In genomic region chr16:10465011-10465681, GRCm38 (mm10) we compare ENCODE assay signal across 15 mouse cellular contexts. TPM values are rescaled to one million over a fixed set of nuclear protein-coding genes. Genes with fewer than 3 reads are reported as not detected.
A peak's percentile ranks its signal among the peaks of the same experiment; 100 is the strongest.
DNase-seq lines count a peak whose midpoint lies in the region; ATAC-seq and TF ChIP-seq lines count a peak whose summit lies in the region.
"Had no signal": no experiment of that assay in that cellular context is flagged by ENCODE, and none has a peak within 500 bp of the region (broad histone marks: within the 10 kb centered on the region; RNA-seq: fewer than 3 reads in every experiment).

No protein-coding gene starts in this region.

- TF ChIP-seq EP300 in lung, postnatal 0 days (IDR thresholded peaks at IDR 0.05): peak; percentile 68

- TF ChIP-seq POLR2A in kidney, adult 2 months (IDR thresholded peaks at IDR 0.05; ENCODE audit: low read depth, low read length): no peak

- H3K36me3 ChIP-seq in embryonic facial prominence, embryonic 12.5 days: no peaks in the 10 kb centered on the region
- H3K36me3 ChIP-seq in embryonic facial prominence, embryonic 10.5 days (replicated peaks): no peaks in the 10 kb centered on the region
- no peaks in the 10 kb centered on the region for H3K36me3 ChIP-seq in kidney, adult 2 months (ENCODE audit: control insufficient read depth, insufficient read depth, low read length)
- no peaks in the 10 kb centered on the region for H3K36me3 ChIP-seq in lung, postnatal 0 days (ENCODE audit: insufficient read depth, low read length)
- H3K36me3 ChIP-seq: heart, embryonic 15.5 days; liver, embryonic 13.5 days had no signal

- ATAC-seq in embryonic facial prominence, embryonic 12.5 days (ENCODE audit: insufficient number of reproducible peaks, insufficient read depth, low FRiP score, low TSS enrichment): 0 out of 2 replicates have a peak, but pooled peaks have one; percentile 35
- ATAC-seq in lung, postnatal 0 days: peak; percentile 96
- ATAC-seq: hindbrain, embryonic 16.5 days had no signal

- no peak overlapping the region for H3K4me2 ChIP-seq in embryonic facial prominence, embryonic 12.5 days (replicated peaks)
- H3K4me2 ChIP-seq in lung, postnatal 0 days (replicated peaks; ENCODE audit: low read depth, low read length): no peak overlapping the region
- H3K4me2 ChIP-seq: heart, embryonic 15.5 days; liver, embryonic 13.5 days had no signal

- H3K27me3 ChIP-seq in embryonic facial prominence, embryonic 12.5 days: no peaks in the 10 kb centered on the region
- no peaks in the 10 kb centered on the region for H3K27me3 ChIP-seq in embryonic facial prominence, embryonic 10.5 days (replicated peaks; ENCODE audit: low read depth, poor library complexity, severe bottlenecking)
- H3K27me3 ChIP-seq in kidney, adult 2 months (replicated peaks; ENCODE audit: control insufficient read depth, insufficient read depth, low read length): no peaks in the 10 kb centered on the region
- H3K27me3 ChIP-seq in lung, postnatal 0 days (replicated peaks; ENCODE audit: insufficient read depth, low read length): no peaks in the 10 kb centered on the region
- H3K27me3 ChIP-seq: heart, embryonic 15.5 days; liver, embryonic 13.5 days had no signal

- no peaks in the 10 kb centered on the region for H3K9me3 ChIP-seq in embryonic facial prominence, embryonic 12.5 days
- no peaks in the 10 kb centered on the region for H3K9me3 ChIP-seq in embryonic facial prominence, embryonic 10.5 days
- H3K9me3 ChIP-seq in lung, postnatal 0 days (ENCODE audit: low read length): no peaks in the 10 kb centered on the region
- H3K9me3 ChIP-seq: heart, embryonic 15.5 days; liver, embryonic 13.5 days had no signal

- H3K4me3 ChIP-seq in embryonic facial prominence, embryonic 12.5 days: no peak overlapping the region
- H3K4me3 ChIP-seq in embryonic facial prominence, embryonic 10.5 days: no peak overlapping the region
- no peak overlapping the region for H3K4me3 ChIP-seq in kidney, adult 2 months (ENCODE audit: insufficient read depth, low read depth, low read length)
- H3K4me3 ChIP-seq in lung, postnatal 0 days (ENCODE audit: low read depth, low read length): no peak overlapping the region
- H3K4me3 ChIP-seq: erythroblast, embryonic 14.5 days; heart, embryonic 15.5 days; liver, embryonic 13.5 days had no signal

- H3K27ac ChIP-seq in embryonic facial prominence, embryonic 12.5 days: no peak overlapping the region
- H3K27ac ChIP-seq in embryonic facial prominence, embryonic 10.5 days (replicated peaks): no peak overlapping the region
- H3K27ac ChIP-seq in kidney, adult 2 months (ENCODE audit: insufficient read depth, low read depth, low read length): no peak overlapping the region
- H3K27ac ChIP-seq in lung, postnatal 0 days (ENCODE audit: low read length): no peak overlapping the region; the same call in 1 of the 2 replicates
- H3K27ac ChIP-seq: heart, embryonic 15.5 days; liver, embryonic 13.5 days had no signal

- WGBS in embryonic facial prominence, embryonic 12.5 days: 21% methylated on average over 4 of the region's 4 CpGs
- 24% methylated on average over 4 of the region's 4 CpGs for WGBS in embryonic facial prominence, embryonic 10.5 days
- WGBS in kidney, adult 2 months: 16% methylated on average over 4 of the region's 4 CpGs
- WGBS in lung, postnatal 0 days: 13% methylated on average over 4 of the region's 4 CpGs

- no peak overlapping the region for H3K9ac ChIP-seq in embryonic facial prominence, embryonic 12.5 days
- H3K9ac ChIP-seq in lung, postnatal 0 days (replicated peaks; ENCODE audit: low read depth): no peak overlapping the region
- H3K9ac ChIP-seq: heart, embryonic 15.5 days; liver, embryonic 13.5 days had no signal

- no peak for TF ChIP-seq CTCF in kidney, adult 2 months (conservative IDR thresholded peaks at IDR 0.05; ENCODE audit: insufficient read depth, insufficient read length, low read depth, low read length)
- TF ChIP-seq CTCF in lung, postnatal 0 days (IDR thresholded peaks at IDR 0.05): no peak

- DNase-seq in embryonic facial prominence, embryonic 10.5 days (ENCODE audit: low spot score): no peak
- DNase-seq in NIH3T3 (ENCODE audit: low read depth): peak; percentile 53
- DNase-seq in kidney, adult 2 months: peak; percentile 79
- DNase-seq in lung, postnatal 0 days (ENCODE audit: low spot score): peak; percentile 78
- no peak for DNase-seq in gastrocnemius, postnatal 10 days
- DNase-seq in urinary bladder, postnatal 14 days (ENCODE audit: low spot score): no peak
- DNase-seq in layer of hippocampus, adult 9-10 months (ENCODE audit: low spot score): no peak
- DNase-seq: cerebellum, postnatal 36 days; layer of hippocampus, postnatal 36 days; liver, embryonic 13.5 days; spleen, adult 18-20 months had no signal

- no peaks in the 10 kb centered on the region for H3K4me1 ChIP-seq in embryonic facial prominence, embryonic 12.5 days
- peaks cover 7% of the 10 kb centered on the region; the same call in 1 of the 2 replicates for H3K4me1 ChIP-seq in embryonic facial prominence, embryonic 10.5 days
- H3K4me1 ChIP-seq in kidney, adult 2 months (ENCODE audit: control insufficient read depth, insufficient read depth, low read length): peaks cover 4% of the 10 kb centered on the region; the same call in 1 of the 2 replicates
- H3K4me1 ChIP-seq in lung, postnatal 0 days (ENCODE audit: insufficient read depth, low read depth, low read length): no peaks in the 10 kb centered on the region
- H3K4me1 ChIP-seq: heart, embryonic 15.5 days; liver, embryonic 13.5 days had no signal

RNA-seq across cellular contexts. Expression of gene Ciita, which starts 14.7 kb away (rescaled TPM):
- 0.36 and 0.57 TPM in 2 replicates for polyA plus RNA-seq in embryonic facial prominence, embryonic 12.5 days (2016; fragmentation: Nextera tagmentation; extraction: Ambion mirVana)
- 0.06 and 0.26 TPM in 2 replicates for polyA plus RNA-seq in embryonic facial prominence, embryonic 10.5 days (2016; fragmentation: Nextera tagmentation; extraction: Ambion mirVana)
- 2.8 and 5.3 TPM in 2 replicates for polyA plus RNA-seq in kidney, adult 2 months (2012; rRNA removed)
- polyA plus RNA-seq in lung, postnatal 0 days (2015; fragmentation: Nextera tagmentation; extraction: Ambion mirVana): 1.3 and 1.4 TPM in 2 replicates
- under 1 TPM; 0.14 to 0.21 TPM for total RNA-seq in gastrocnemius, postnatal 10 days (2021)
- polyA plus RNA-seq: erythroblast, embryonic 14.5 days had no signal

RNA-seq across cellular contexts. Expression of gene Tvp23a, which starts 18.0 kb away (rescaled TPM):
- 29.3 and 30.4 TPM in 2 replicates for polyA plus RNA-seq in embryonic facial prominence, embryonic 12.5 days (2016; fragmentation: Nextera tagmentation; extraction: Ambion mirVana)
- polyA plus RNA-seq in embryonic facial prominence, embryonic 10.5 days (2016; fragmentation: Nextera tagmentation; extraction: Ambion mirVana): 20.6 and 21.4 TPM in 2 replicates
- polyA plus RNA-seq in kidney, adult 2 months (2012; rRNA removed): 0.75 and 0.84 TPM in 2 replicates
- polyA plus RNA-seq in lung, postnatal 0 days (2015; fragmentation: Nextera tagmentation; extraction: Ambion mirVana): 1.6 and 1.7 TPM in 2 replicates
- total RNA-seq in gastrocnemius, postnatal 10 days (2021): 1 to 10 TPM; 1.2 TPM
- polyA plus RNA-seq: erythroblast, embryonic 14.5 days had no signal

RNA-seq across cellular contexts. Expression of gene Nubp1, which starts 53.4 kb away (rescaled TPM):
- polyA plus RNA-seq in embryonic facial prominence, embryonic 12.5 days (2016; fragmentation: Nextera tagmentation; extraction: Ambion mirVana): 61.8 and 68.7 TPM in 2 replicates
- polyA plus RNA-seq in embryonic facial prominence, embryonic 10.5 days (2016; fragmentation: Nextera tagmentation; extraction: Ambion mirVana): 88.3 and 89.9 TPM in 2 replicates
- 28.1 and 30.5 TPM in 2 replicates for polyA plus RNA-seq in kidney, adult 2 months (2012; rRNA removed)
- polyA plus RNA-seq in lung, postnatal 0 days (2015; fragmentation: Nextera tagmentation; extraction: Ambion mirVana): 31.2 and 31.6 TPM in 2 replicates
- 1 to 10 TPM; 7.8 to 8.5 TPM for total RNA-seq in gastrocnemius, postnatal 10 days (2021)

Comparison
In these comparisons a context has a peak if more than half of its experiments do, and no peak if none do; other contexts are left out.
1. DNase-seq: peak in NIH3T3 (single experiment), kidney, adult 2 months (single experiment) and lung, postnatal 0 days (single experiment); none in embryonic facial prominence, embryonic 10.5 days (single experiment), gastrocnemius, postnatal 10 days (single experiment), urinary bladder, postnatal 14 days (single experiment) and layer of hippocampus, adult 9-10 months (single experiment).